Mouse (Mus musculus) spleen, postnatal 4 days (tissue): Measurements from ENCODE around the gene Scamp4.
"Not testable (repeated sequence)": the region's sequence is repeated elsewhere in the genome, so short reads cannot be mapped to it uniquely, and the experiment has no call there.

Experiments
- DNase-seq, 2 experiments: peaks; one replicate each; pipeline ENCODE4 v3.0.0; 2022; ENCODE audit warnings: low spot score in 2 of 2

Scamp4 gene

DNA sequence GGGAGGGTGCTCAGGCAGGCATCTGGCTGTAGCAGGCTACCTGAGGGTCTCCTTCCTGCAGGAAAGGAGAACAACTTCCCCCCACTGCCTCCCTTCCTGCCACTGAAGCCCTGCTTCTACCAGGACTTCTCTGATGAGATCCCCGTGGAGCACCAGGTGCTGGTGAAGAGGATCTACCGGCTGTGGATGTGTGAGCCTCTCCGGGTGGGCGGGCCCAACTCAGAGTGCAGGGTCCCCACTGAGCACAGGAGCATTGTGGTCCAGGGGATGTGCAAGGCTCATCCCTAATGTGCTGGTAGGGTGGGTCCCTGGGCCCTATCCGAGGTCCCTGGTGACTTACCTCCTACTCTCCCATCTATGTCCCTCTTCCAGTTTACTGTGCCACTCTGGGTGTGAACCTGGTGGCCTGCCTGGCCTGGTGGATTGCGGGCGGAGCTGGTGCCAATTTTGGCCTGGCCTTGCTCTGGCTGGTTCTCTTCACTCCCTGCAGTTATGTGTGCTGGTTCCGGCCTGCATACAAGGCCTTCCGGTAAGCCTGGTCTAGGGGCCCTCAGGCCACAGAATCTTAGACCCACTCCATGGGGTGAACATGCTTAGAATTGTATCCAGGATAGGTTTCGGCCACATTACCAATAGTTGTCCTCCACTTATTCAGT, 6.7 kb downstream of the Scamp4 start:
- DNase-seq, result peak in 1 of 2 experiments; percentile 61

DNA sequence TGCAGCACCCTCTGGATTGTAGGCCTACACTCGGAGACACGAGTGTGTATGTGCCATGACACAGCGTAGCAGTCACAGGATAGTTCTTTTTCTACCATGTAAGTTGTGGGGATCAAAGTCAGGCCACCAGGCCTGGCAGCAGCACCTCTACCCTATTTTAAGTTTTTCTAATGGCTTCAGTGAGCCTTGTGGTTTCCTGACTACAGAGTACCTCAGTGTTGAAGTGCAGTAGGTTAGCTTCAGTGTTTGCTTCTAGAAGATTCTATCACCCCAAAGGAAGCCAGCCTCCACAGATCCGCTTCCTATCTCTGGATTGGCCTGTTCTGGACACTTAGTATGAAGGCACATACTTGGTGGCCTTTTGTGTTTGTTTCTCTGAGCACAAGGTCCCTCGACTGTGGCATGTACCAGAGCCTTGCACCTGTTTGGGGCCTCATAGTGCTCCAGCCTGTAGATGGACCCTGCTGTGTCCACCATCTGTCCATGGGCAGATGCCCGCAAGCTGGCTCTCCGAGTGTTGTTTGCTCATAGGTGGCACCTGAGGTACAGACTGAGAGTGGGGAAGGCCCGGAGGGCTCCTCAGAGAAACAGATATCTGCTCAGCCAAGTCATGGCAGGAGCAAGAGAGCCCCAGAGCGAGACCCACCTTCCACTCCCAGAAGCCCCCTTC, 7.6 kb downstream of the Scamp4 start:
- DNase-seq, result no peak

DNA sequence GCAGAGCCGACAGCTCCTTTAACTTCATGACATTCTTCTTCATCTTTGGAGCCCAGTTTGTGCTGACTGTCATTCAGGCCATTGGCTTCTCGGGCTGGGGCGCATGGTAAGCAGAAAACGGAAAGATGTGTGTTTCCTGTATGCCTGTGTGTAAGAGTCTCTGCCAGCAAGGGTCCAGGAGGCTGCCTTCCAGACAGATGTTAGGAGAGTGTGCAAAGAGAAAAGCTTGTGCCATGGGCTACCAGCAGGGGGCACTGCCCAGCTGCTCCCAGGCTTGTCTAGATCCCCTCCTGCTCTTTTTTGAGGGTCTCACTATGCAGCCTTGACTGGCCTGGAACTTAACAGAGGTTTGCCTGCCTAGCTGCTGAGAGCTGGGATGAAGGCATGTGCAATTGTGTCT, 8.4 kb downstream of the Scamp4 start:
- peak; percentile 65 to 88 for DNase-seq

DNA sequence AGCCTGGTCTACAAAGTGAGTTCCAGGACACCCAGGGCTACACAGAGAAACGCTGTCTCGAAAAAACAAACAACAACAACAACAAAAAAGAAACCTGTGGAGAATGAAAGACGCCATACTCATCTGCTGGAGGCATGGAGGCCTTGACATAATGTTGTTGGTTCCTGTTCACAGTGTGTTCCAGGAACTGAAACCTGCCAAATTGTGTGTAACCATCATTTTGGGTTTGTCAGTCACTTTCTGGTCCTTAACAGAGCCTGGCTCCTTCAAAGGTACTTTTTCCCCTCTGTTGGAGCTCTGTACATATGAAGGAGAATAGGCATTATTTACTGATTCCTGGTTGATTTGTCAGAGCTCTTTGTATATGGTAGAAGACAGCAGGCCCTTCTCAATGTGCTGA, 9.2 kb downstream of the Scamp4 start:
- no peak for DNase-seq

DNA sequence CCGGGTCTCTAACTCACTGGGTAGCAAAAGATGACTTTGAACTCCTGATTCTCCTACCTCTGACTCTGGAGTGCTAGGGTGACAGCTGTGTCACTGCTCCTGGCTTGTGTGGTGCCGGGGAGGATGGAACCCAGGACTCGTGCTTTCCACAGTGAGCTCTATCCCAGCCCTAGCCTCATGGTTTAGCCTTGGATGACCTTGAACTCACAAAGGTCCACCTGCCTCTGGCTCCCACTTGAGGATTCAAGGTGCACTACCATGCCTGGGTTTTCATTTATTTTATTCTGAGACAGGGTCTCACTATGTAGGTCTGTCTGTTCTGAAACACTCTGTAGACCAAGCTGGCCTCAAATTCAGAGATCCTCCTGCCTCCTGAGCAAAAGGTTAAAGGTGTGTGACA, 11.1 kb downstream of the Scamp4 start:
- DNase-seq, result no peak

DNA sequence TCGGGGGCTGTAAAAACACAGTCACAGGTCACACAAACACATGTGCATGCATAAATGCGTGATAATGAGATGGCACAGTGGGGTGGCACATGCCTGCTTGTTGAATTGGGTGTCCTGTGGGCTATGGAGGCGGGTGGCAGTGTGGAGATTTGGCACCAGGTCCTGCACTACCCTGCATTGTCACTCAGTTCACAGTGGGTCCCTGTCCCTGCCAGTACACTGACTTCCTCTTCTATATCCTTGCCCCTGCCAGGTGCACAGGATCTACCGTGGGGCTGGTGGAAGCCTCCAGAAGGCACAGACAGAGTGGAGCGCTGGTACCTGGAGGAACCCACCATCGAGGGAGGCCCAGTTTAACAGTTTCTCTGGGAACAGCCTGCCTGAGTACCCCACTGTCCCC, 11.7 kb downstream of the Scamp4 start:
- DNase-seq, result no peak

DNA sequence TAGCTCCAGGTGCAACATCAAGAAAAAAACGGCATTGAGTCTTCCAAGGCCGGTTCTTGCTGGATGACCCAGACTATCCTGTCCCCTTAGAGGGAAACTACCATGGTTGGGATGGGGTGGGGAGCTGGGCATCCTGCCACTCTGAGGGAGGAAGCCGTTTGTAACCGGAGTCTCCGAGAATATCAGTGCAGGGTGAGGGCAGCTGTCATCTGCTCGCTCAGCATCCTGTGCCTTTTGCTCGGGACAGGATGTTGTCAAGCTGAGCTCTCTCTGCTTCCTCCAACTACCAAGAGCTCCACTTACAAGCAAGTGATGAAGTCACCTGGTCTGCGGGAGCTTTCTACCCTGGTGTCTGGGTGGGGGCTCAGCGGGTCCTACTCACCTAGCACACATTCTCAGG, 15.5 kb downstream of the Scamp4 start:
- no peak for DNase-seq

DNA sequence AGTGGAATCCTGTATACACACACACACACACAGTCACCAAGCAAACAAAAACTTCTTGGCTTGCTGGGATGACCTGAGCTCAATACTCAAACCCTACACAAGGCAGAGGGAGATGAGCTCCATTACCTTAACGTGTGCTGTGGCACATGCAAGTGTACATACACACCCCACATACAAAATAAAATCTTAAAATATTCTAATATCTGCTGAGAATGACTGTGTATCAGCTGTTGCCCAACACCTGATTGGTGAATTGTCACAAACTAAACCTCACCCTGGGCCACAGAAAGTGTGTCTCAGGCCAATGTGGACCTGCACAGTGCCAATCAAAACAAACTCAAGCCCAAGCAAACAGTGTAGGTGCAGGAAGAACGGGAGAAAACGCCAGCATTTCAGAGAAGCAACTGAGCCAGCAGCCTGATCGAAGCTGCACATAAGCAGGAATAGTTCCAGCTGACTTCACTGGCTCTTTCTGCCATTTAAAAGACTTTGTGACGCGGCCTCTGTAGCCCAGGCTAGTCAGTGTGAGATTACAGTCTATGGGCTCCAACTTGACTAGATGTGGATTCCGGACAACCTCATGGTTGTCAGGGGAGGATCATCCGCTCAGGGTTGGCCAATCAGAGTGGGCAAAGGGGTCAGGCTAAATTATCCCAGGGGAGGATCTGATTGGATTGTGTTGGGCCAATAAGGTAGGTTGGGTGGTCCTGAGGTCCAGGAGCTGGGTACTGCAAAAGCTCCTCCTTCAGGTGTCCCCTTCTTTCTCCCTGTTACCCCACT, 17.0 kb downstream of the Scamp4 start:
- DNase-seq, result no peak

DNA sequence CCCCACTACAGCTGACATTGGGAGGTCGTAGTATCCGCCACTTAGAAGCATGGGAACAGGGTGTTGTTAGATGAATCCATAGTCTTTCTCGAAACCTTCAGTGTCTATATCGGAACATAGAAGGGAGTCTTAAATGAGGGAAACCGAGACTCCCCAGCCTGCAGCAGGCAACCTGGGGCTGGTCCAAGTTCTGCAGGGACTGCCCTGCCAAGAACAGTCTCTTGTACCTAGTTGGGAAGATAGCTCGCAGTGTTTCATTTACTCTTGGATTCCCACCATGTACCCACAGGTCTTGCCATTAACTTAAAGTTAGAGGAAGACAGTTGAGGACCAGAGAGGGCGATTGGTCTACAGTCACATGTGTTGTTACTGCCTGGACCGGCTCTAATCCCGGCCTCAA, 17.7 kb downstream of the Scamp4 start:
- DNase-seq, result no peak

DNA sequence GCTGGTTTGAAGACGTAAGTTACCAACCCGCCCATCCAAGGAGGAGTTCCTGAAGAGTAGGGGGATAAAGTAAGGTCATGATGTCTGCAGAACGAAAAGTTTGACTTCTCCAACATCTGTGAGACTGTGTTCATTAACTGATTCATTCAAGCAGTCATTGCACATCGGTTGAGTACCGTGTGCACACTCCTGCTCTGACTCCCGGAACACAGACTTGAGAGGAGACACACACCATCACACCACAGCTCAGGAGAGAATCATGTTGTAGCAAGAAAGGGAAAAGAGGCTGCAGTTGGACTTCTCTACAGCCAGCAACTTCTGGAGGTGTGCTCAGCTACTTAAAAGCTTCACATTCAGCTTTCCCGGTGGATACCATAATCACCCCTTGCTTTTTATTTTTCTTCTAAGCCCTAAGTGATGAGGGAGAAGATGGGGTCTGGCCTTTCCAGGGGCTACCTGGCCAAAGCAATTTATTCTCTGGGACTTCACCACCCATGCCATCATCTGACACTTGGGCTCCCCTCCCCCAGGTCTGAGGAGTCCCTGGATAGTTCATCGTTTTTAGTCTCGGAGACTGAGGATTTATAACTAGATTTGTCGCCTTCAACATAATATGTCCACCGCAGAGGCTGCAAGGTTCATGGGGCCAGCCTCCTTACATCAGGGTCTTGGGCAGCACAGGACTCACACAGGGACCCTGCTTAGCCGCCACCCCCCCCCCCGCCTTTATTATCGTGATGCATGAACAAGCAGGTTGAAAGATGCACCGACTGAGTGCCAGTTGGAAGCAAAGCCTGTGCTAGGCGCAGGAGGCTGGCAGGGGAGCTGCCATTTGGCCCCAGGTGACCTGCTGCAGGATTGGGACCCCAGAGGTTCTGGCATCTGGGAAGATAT, 18.4 kb downstream of the Scamp4 start:
- no peak for DNase-seq

DNA sequence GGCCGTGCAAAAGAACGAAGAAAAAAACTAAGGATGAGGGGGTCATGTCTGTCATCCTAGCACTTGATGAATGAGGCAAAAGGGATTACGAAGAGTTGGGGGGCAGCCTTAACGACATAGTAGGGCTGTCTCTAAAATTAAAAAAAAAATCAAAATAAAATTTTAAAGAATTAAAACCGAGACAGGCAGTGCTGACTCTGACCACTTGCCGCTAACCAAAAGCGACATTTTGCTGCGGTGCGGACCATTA, 18.9 kb downstream of the Scamp4 start:
- no peak for DNase-seq

DNA sequence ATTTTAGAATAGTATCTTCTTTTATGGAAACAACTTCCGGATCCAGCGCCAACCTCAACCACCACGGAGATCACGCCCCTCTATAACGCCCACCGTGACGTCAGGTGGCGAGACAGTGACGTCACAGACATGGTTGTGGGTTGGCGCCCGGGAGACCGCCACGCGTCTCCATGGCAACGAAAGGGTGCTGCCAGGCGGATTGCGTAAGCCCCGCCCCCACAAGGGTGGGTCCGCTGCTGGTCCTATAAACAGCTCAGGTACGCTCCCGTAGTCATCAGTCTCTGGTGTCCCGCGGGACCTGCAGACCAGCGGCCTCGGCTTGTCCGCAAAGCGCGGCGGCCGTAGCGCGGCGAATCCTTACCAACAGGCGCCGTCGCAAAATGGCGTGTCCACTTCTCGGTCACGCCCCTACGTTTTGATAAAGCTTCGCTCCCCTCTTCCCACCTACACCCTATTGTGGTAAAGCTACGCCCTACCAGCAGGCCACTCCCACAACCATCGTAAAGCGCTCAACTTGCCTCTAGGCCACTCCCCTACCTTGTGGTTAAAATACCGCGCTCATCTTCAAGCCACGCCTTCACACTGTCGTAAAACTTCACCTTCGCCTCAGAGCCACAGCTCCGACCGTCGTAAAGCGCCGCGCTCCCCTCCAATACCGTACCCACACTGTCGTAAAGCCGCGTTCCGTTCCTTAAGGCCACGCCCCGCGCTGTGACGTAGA, 19.4 kb downstream of the Scamp4 start:
- DNase-seq, result peak; percentile 99 to 100

DNA sequence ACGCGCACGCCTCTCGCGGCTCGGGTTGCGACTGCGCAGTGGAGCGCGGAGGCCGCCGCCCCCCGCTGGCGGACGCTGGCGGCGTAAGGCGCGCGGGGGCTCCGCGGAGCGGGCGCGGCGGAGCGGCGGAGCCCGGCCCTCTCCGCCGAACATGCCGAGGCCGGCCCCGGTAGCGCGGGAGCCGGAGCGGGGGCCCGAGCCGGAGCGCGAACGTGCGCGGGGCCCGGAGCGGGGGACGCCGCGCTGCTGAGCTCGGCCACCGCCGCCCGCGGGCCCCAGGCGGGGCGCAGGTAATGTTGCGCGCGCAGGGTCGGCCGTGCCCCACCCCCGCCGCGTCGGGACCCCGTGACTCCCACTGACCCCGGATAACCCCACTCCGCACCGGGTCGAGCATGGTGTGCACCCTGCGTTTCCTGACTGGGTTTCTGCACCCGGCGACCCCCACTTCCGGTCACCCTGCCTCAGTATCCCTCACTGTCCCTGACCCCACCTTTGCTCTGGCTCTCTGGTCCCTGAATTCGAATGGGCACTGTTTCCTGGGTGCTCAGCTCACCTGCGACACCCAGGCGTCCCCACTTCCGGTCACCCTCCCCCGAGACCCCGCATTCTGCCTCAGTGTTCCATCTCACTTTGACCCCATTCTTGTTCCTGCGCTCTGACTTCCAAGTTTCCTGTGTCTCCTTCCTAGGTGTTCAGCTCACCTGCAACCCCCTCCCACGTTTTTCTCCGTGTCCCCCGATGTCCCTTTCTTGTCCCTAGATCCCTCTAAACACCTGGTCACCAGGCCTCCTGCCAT, 20.2 kb downstream of the Scamp4 start, which contains the start of gene Csnk1g2:
Gene Csnk1g2, plus strand, starts transcription at position 178 of the 796 bp plus-strand sequence.
- DNase-seq, result peak; percentile 75 to 89

DNA sequence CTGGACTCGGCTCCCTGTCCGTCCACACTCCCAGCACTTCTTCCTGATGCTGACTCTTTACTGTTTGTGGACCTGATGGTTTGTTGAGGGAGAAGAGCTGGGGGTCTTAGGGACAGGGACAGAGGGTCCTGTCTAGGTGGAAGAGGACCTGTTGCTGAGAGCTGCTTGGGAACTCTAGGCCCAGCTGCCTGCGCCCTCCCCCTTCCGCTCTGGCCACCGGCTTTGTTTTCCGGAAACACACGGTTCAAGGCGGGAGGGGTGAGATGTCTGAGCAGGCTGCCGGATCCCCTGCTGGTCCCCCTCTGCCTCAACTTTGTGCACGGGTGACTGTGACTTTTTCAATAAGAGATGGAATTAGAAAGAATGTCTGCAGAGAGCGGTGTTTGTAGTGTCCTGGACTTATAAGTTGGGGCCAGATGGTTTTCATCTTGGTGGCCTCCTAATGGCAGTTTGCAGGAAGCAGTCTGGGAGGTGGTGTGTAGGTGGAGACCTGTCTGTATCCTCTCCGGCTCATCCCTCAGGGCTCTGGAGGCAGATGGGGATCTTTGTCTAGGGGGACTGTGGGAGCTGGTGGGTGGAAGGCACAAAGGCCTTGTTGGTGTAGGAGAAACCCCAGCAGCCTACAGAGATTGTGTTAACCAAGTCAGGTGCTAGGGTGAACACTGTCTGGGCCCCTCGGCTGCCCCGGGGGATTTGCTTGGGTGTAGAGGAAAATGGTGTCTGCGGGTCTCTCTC, 21.0 kb downstream of the Scamp4 start:
- DNase-seq, result peak; percentile 72 to 85

DNA sequence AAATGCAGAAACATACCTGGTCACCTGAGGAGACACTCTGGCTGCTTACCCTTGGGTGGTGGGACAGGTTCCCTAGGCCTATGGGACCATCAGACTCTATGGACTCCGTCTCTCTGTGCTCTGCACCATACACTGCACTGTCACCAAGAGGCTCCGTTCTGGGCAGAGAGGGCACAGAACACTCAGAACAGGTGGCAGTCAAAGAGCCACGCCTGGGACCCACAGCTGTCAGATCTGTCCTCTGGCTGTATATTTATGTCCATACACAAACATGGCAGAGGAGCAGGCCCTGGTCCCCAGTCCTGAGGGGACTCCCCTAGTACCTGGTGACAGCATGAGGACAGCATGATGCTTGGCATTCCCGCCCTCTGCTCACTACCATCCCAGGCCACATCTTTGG, 23.1 kb downstream of the Scamp4 start:
- DNase-seq, result no peak

DNA sequence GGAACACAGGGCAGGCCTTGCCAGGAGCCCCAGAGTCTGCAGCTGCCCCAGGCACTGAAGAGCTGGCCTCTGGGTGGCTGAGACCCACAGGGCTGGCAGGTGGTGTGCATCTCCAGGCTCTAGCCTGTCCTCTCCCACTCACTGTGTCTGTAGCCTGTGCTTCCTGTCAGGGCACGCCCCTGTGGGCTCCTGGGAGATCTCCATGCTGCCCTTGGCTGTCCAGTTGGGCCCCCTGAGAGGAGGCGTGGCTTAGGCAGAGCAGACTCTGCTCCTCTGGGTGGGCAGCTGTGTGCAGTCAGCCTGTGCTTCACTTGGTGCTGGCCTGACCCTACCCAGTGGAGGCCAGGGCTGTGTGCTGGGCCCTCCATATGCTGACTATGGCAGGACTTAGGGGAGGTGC, 25.0 kb downstream of the Scamp4 start:
- no peak for DNase-seq

DNA sequence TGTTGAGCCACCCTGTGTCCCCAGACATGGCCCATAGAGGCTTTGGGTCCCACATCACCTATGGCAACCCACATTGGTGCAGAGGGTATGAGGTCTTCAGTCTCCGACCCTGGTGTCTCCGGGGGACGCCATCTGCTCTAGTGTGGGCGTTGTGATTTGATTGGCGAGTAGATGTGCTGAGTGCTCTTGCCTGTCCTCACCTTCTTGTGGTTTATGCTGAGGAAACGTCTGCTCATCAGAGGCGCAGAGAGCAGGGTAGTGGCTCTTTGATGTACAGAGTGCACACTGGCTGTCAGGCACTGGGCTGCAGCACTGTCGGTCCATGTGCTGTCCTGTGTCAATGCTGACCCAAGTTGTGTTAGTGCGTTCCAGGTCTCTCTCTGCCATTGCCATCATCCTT, 26.3 kb downstream of the Scamp4 start:
- DNase-seq, result no peak

DNA sequence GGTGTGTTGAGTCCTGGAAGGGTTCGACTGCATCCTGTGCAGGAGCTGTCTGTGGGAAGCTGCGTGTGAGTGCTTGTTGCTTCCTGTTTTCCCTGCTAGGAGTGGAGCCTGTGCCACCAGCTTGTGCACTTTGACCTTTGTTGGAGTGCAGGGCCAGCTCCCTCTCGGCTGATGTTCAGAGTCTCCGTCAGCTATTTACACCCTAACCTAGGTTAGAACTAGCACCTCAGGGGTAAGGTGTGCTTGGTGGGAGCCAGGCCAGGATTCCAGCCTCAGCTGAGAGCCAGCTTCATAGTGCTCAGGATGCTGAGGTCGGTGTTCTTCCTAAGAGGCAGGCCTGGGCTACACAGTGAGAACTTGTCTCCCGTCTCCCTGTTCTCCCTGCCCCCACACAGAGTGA, 32.7 kb downstream of the Scamp4 start:
- DNase-seq, result no peak

DNA sequence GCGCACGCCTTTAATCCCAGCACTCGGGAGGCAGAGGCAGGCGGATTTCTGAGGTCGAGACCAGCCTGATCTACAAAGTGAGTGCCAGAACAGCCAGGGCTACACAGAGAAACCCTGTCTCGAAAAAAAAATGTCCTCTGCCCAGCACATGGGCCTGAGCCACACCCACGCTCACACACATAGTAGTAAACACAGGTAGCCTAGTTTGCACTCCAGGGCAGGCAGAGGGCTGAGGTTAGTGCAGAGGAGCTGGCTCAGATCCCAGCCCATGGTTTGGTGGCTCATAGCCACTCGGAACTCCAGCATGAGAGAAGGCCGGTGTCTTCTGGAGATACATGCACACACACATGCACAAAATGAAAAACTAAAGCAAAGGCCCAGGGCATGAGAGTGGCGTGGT, 44.3 kb downstream of the Scamp4 start:
- no peak for DNase-seq

DNA sequence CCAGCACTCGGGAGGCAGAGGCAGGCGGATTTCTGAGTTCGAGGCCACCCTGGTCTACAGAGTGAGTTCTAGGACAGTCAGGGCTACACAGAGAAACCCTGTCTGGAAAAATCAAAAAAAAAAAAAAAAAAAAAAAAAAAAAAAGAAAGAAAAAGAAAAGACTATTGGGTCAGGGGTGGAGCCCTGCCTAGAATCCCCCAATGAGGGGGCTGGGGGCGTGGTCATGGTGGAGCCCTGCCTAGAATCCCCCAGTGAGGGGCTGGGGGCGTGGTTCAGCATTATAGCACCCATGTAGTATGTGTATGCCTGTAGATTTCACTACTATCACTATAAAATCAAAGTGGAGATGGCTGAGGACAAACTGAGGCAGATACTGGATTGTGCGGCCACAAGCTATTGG, 47.2 kb downstream of the Scamp4 start:
- DNase-seq, result not testable (repeated sequence)
